Comparison of ENCODE assay signal across 8 mouse cellular contexts in genomic region chr1:75467215-75467927, GRCm38 (mm10). TPM values are rescaled to one million over a fixed set of nuclear protein-coding genes. Genes with fewer than 3 reads are reported as not detected.
DNase-seq lines count a peak whose midpoint lies in the region; ATAC-seq lines count a peak whose summit lies in the region.

No protein-coding gene starts in this region.

- DNase-seq in left cerebral cortex, adult 18-20 months (ENCODE audit: low spot score in 2 of 2) = peak; percentile 83 to 84
- no peak for DNase-seq in left cerebral cortex, adult 11 months (ENCODE audit: low spot score)
- peak; percentile 86 for DNase-seq in embryo, embryonic 10 days (ENCODE audit: low spot score)
- DNase-seq in gastrocnemius, postnatal 36 days = peak; percentile 68 to 81
- DNase-seq in left cerebral cortex, postnatal 10 days (ENCODE audit: extremely low spot score in 1 of 2, low spot score in 2 of 2) = peak; percentile 78 to 80
- DNase-seq in right cerebral cortex, postnatal 10 days (ENCODE audit: low spot score in 2 of 2) = peak; percentile 86 to 89

- intact Hi-C loops in gastrocnemius, postnatal 36 days (cut with DNase I) = loop anchor here (2.0 kb wide), 1 partner anchor 125 kb away; no protein-coding TSS in a partner anchor
- intact Hi-C loops in left cerebral cortex, postnatal 10 days (cut with DNase I) = loop anchor here (2.0 kb wide), 2 partner anchors 21 to 125 kb away; no protein-coding TSS in a partner anchor

- ATAC-seq in inflammation-experienced regulatory T-cells, adult 6 months = peak; percentile 89
- peak; percentile 81 for ATAC-seq in megakaryocyte progenitor cell, adult 5-6 weeks (replicated peaks; ENCODE audit: poor library complexity)

RNA-seq across cellular contexts. Expression of gene Chpf, which starts 11.7 kb away (rescaled TPM):
- total RNA-seq in left cerebral cortex, adult 18-20 months (2021) = 10 to 100 TPM; 87.2 to 93.6 TPM
- 1 to 10 TPM; 6.2 to 7.0 TPM for total RNA-seq in gastrocnemius, postnatal 36 days (2021)
- polyA plus RNA-seq in inflammation-experienced regulatory T-cells, adult 6 months (2017; shearing (Covaris generic)) = 1 to 10 TPM; 5.5 to 6.9 (median 5.6) TPM
- total RNA-seq in left cerebral cortex, postnatal 10 days (2021) = 10 to 100 TPM; 79.8 to 80.6 TPM
- 0.27 and 0.83 TPM in 2 replicates for total RNA-seq in megakaryocyte progenitor cell, adult 5-6 weeks (2015)
- 0.57 and 2.0 TPM in 2 replicates for total RNA-seq in megakaryocyte progenitor cell, adult 5-6 weeks (2017)

RNA-seq across cellular contexts. Expression of gene Tmem198, which starts 12.0 kb away (rescaled TPM):
- total RNA-seq in left cerebral cortex, adult 18-20 months (2021) = 100 to 1,000 TPM in 1 of 2 experiments, 10 to 100 TPM in 1; 93.8 to 107 TPM
- total RNA-seq in gastrocnemius, postnatal 36 days (2021) = under 1 TPM; 0.12 to 0.26 TPM
- polyA plus RNA-seq in inflammation-experienced regulatory T-cells, adult 6 months (2017; shearing (Covaris generic)) = under 1 TPM in 1 of 3 experiments, not detected in 2; 0.24 TPM
- 10 to 100 TPM; 58.2 to 59.3 TPM for total RNA-seq in left cerebral cortex, postnatal 10 days (2021)
- not detected in 2 replicates for total RNA-seq in megakaryocyte progenitor cell, adult 5-6 weeks (2015)
- 2.9 TPM in 1 of 2 replicates, not detected in the other for total RNA-seq in megakaryocyte progenitor cell, adult 5-6 weeks (2017)

RNA-seq across cellular contexts. Expression of gene Asic4, which starts 17.1 kb away (rescaled TPM):
- 10 to 100 TPM; 16.2 to 19.6 TPM for total RNA-seq in left cerebral cortex, adult 18-20 months (2021)
- total RNA-seq in gastrocnemius, postnatal 36 days (2021) = not detected
- not detected for polyA plus RNA-seq in inflammation-experienced regulatory T-cells, adult 6 months (2017; shearing (Covaris generic))
- 10 to 100 TPM; 17.2 to 22.0 TPM for total RNA-seq in left cerebral cortex, postnatal 10 days (2021)
- total RNA-seq in megakaryocyte progenitor cell, adult 5-6 weeks (2015) = not detected in 2 replicates
- not detected in 2 replicates for total RNA-seq in megakaryocyte progenitor cell, adult 5-6 weeks (2017)

RNA-seq across cellular contexts. Expression of gene Gmppa, which starts 31.6 kb away (rescaled TPM):
- total RNA-seq in left cerebral cortex, adult 18-20 months (2021) = 10 to 100 TPM; 67.1 to 70.4 TPM
- total RNA-seq in gastrocnemius, postnatal 36 days (2021) = 10 to 100 TPM; 35.4 to 35.5 TPM
- 10 to 100 TPM; 44.2 to 67.2 (median 62.7) TPM for polyA plus RNA-seq in inflammation-experienced regulatory T-cells, adult 6 months (2017; shearing (Covaris generic))
- 10 to 100 TPM; 51.9 to 53.7 TPM for total RNA-seq in left cerebral cortex, postnatal 10 days (2021)
- total RNA-seq in megakaryocyte progenitor cell, adult 5-6 weeks (2015) = 65.8 and 74.1 TPM in 2 replicates
- 87.0 and 98.6 TPM in 2 replicates for total RNA-seq in megakaryocyte progenitor cell, adult 5-6 weeks (2017)

RNA-seq across cellular contexts. Expression of gene Obsl1, which starts 38.9 kb away (rescaled TPM):
- total RNA-seq in left cerebral cortex, adult 18-20 months (2021) = 10 to 100 TPM; 26.6 to 29.6 TPM
- total RNA-seq in gastrocnemius, postnatal 36 days (2021) = 10 to 100 TPM; 41.4 to 52.1 TPM
- not detected for polyA plus RNA-seq in inflammation-experienced regulatory T-cells, adult 6 months (2017; shearing (Covaris generic))
- total RNA-seq in left cerebral cortex, postnatal 10 days (2021) = 10 to 100 TPM; 35.1 to 39.4 TPM
- 1.0 TPM in 1 of 2 replicates, not detected in the other for total RNA-seq in megakaryocyte progenitor cell, adult 5-6 weeks (2015)
- total RNA-seq in megakaryocyte progenitor cell, adult 5-6 weeks (2017) = 0.30 TPM in 1 of 2 replicates, not detected in the other

Comparison
In these comparisons a context has a peak if more than half of its experiments do, and no peak if none do; other contexts are left out.
1. RNA of gene Chpf, which starts 11.7 kb away (total RNA-seq): 87.2 to 93.6 TPM in left cerebral cortex, adult 18-20 months and 79.8 to 80.6 TPM in left cerebral cortex, postnatal 10 days; 6.2 to 7.0 TPM in gastrocnemius, postnatal 36 days and 0.27 to 2.0 TPM in megakaryocyte progenitor cell, adult 5-6 weeks; every median in the first group is over 10 times any median in the second.
2. RNA of gene Tmem198, which starts 12.0 kb away (total RNA-seq): 93.8 to 107 TPM in left cerebral cortex, adult 18-20 months and 58.2 to 59.3 TPM in left cerebral cortex, postnatal 10 days; 0.12 to 0.26 TPM in gastrocnemius, postnatal 36 days and 2.9 TPM in megakaryocyte progenitor cell, adult 5-6 weeks; every median in the first group is over 10 times any median in the second.
3. RNA of gene Asic4, which starts 17.1 kb away (total RNA-seq): 17.2 to 22.0 TPM in left cerebral cortex, postnatal 10 days and 16.2 to 19.6 TPM in left cerebral cortex, adult 18-20 months; not detected in gastrocnemius, postnatal 36 days and not detected in megakaryocyte progenitor cell, adult 5-6 weeks; every median in the first group is over 10 times any median in the second.